ENCODE assay signal across 9 mouse cellular contexts in genomic region chr17:28025541-28025961, GRCm38 (mm10). TPM values are rescaled to one million over a fixed set of nuclear protein-coding genes. Genes with fewer than 3 reads are reported as not detected.
DNase-seq lines count a peak whose midpoint lies in the region; ATAC-seq lines count a peak whose summit lies in the region.
"Had no signal": no experiment of that assay in that cellular context is flagged by ENCODE, and none has a peak within 500 bp of the region (broad histone marks: within the 10 kb centered on the region; RNA-seq: fewer than 3 reads in every experiment).

No protein-coding gene starts in this region.

- H3K27me3 ChIP-seq in heart, embryonic 15.5 days = no peaks in the 10 kb centered on the region
- no peaks in the 10 kb centered on the region for H3K27me3 ChIP-seq in forebrain, embryonic 15.5 days
- H3K27me3 ChIP-seq in midbrain, embryonic 14.5 days (ENCODE audit: control insufficient read depth, insufficient read depth, low read length) = no peaks in the 10 kb centered on the region
- H3K27me3 ChIP-seq: megakaryocyte, embryonic 14.5 days had no signal

- no peaks in the 10 kb centered on the region for H3K36me3 ChIP-seq in heart, embryonic 15.5 days
- no peaks in the 10 kb centered on the region for H3K36me3 ChIP-seq in forebrain, embryonic 15.5 days
- H3K36me3 ChIP-seq in midbrain, embryonic 14.5 days (ENCODE audit: control insufficient read depth, insufficient read depth, low read length) = no peaks in the 10 kb centered on the region

- peaks cover 67% of the 10 kb centered on the region for H3K4me1 ChIP-seq in heart, embryonic 15.5 days (replicated peaks)
- H3K4me1 ChIP-seq in forebrain, embryonic 15.5 days = peaks cover 62% of the 10 kb centered on the region
- H3K4me1 ChIP-seq in midbrain, embryonic 14.5 days (ENCODE audit: control insufficient read depth, insufficient read depth, low read length) = peaks cover 15% of the 10 kb centered on the region; the same call in 1 of the 2 replicates

- no peak for ATAC-seq in heart, embryonic 15.5 days (replicated peaks; ENCODE audit: insufficient number of reproducible peaks, insufficient read depth, low FRiP score, low read depth)
- peak; percentile 65 for ATAC-seq in forebrain, embryonic 15.5 days (replicated peaks)
- ATAC-seq in midbrain, embryonic 14.5 days (ENCODE audit: low FRiP score, low TSS enrichment) = no peak

- no peak overlapping the region for H3K9ac ChIP-seq in heart, embryonic 15.5 days
- H3K9ac ChIP-seq in forebrain, embryonic 15.5 days (replicated peaks) = 0 out of 2 replicates have a peak overlapping the region, but pooled peaks have one; percentile 7
- H3K9ac ChIP-seq in midbrain, embryonic 14.5 days (replicated peaks; ENCODE audit: low read length) = no peak overlapping the region

- H3K9me3 ChIP-seq in heart, embryonic 15.5 days (replicated peaks) = no peaks in the 10 kb centered on the region
- no peaks in the 10 kb centered on the region for H3K9me3 ChIP-seq in forebrain, embryonic 15.5 days
- H3K9me3 ChIP-seq in midbrain, embryonic 14.5 days (ENCODE audit: control insufficient read depth, low read length) = no peaks in the 10 kb centered on the region
- H3K9me3 ChIP-seq: megakaryocyte, embryonic 14.5 days had no signal

- no peak overlapping the region for H3K4me2 ChIP-seq in heart, embryonic 15.5 days
- no peak overlapping the region for H3K4me2 ChIP-seq in forebrain, embryonic 15.5 days (replicated peaks)
- H3K4me2 ChIP-seq in midbrain, embryonic 14.5 days (ENCODE audit: low read length) = no peak overlapping the region

- intact Hi-C loops in heart, postnatal 10 days (cut with DNase I) = no loop called here

- peak overlapping the region; percentile 67 for H3K27ac ChIP-seq in heart, embryonic 15.5 days
- peak overlapping the region; percentile 69 for H3K27ac ChIP-seq in forebrain, embryonic 15.5 days (replicated peaks)
- peak overlapping the region; percentile 28 for H3K27ac ChIP-seq in midbrain, embryonic 14.5 days (replicated peaks; ENCODE audit: low read depth, low read length)

- DNase-seq in heart, postnatal 10 days = no peak
- DNase-seq in kidney, postnatal 36 days = peak; percentile 83
- peak; percentile 34 for DNase-seq in midbrain, embryonic 14.5 days
- DNase-seq in B cell, adult 2 months = no peak
- DNase-seq in right cerebral cortex, postnatal 10 days (ENCODE audit: low spot score in 2 of 2) = no peak
- DNase-seq in cerebellum, postnatal 25 days = no peak

- no peak overlapping the region for H3K4me3 ChIP-seq in heart, embryonic 15.5 days
- no peak overlapping the region for H3K4me3 ChIP-seq in forebrain, embryonic 15.5 days
- H3K4me3 ChIP-seq in midbrain, embryonic 14.5 days (replicated peaks; ENCODE audit: low read depth, low read length) = no peak overlapping the region
- H3K4me3 ChIP-seq: megakaryocyte, embryonic 14.5 days had no signal

- WGBS in heart, embryonic 15.5 days = 40% methylated on average over 5 of the region's 5 CpGs
- 39% methylated on average over 5 of the region's 5 CpGs for WGBS in forebrain, embryonic 15.5 days
- 77% methylated on average over 5 of the region's 5 CpGs for WGBS in midbrain, embryonic 14.5 days

RNA-seq across cellular contexts. Expression of gene Tcp11, which starts 54.9 kb away (rescaled TPM):
- 0.34 and 0.80 TPM in 2 replicates for polyA plus RNA-seq in heart, embryonic 15.5 days (2015; fragmentation: Nextera tagmentation; extraction: Ambion mirVana)
- under 1 TPM; 0.12 to 0.25 TPM for total RNA-seq in heart, postnatal 10 days (2021)
- polyA plus RNA-seq in forebrain, embryonic 15.5 days (2015; fragmentation: Nextera tagmentation; extraction: Ambion mirVana) = 1.7 and 1.8 TPM in 2 replicates
- polyA plus RNA-seq in midbrain, embryonic 14.5 days (2014; fragmentation: Nextera tagmentation; extraction: Ambion mirVana) = 0.88 and 1.1 TPM in 2 replicates

Comparison
In these comparisons a context has a peak if more than half of its experiments do, and no peak if none do; other contexts are left out.
1. DNase-seq: peak in kidney, postnatal 36 days (2 of 2) and midbrain, embryonic 14.5 days (single experiment); none in heart, postnatal 10 days (0 of 2), B cell, adult 2 months (0 of 2), right cerebral cortex, postnatal 10 days (0 of 2) and cerebellum, postnatal 25 days (0 of 2).
2. Peak in every context shown above with its lines, with median percentiles within 50 percentile points of each other: H3K27ac ChIP-seq.